Mouse (Mus musculus): ENCODE measurements around the gene Kcns1. TPM values are rescaled to one million over a fixed set of nuclear protein-coding genes. Genes with fewer than 3 reads are reported as not detected.
A peak's percentile ranks its signal among the peaks of the same experiment; 100 is the strongest.

Kcns1 gene
- total and polyA plus RNA-seq, 3 experiments, result 0.11 to 0.34 TPM; not detected in 1

- in situ Hi-C loops (cut with MboI; ENCODE audit: low pct_ligation_motif_present, low pct_unique_long_range_greater_than_20kb, low sequenced_read_pairs), result no loop called here
- dilution Hi-C loops (cut with MboI; ENCODE audit: extremely low pct_ligation_motif_present, extremely low pct_unique_long_range_greater_than_20kb, low sequenced_read_pairs), result no loop called here
Measured at GRCm38 (mm10) chr2:164126533-164126955, 44.4 kb downstream of the Kcns1 start.

GRCm38 (mm10) chr2:164123169-164123766 lies 47.6 kb downstream of the Kcns1 start:
- DNase-seq (ENCODE audit: extremely low read depth), result peak; percentile 56
- Histone ChIP-seq H3K9ac (ENCODE audit: insufficient read depth, low read depth) (no peak overlapping the region; the same call in 1 of the 2 replicates), H3K79me2 (replicated peaks; ENCODE audit: control insufficient read depth, extremely low read depth, insufficient read depth, poor library complexity, severe bottlenecking) (no peaks in the 10 kb centered on the region; the same call in none of the 2 replicates), H3K4me1 (ENCODE audit: control insufficient read depth in 1 of 2, insufficient read depth in 2 of 2) (peaks cover 14 to 60% of the 10 kb centered on the region in 2 experiments), H3K27ac (ENCODE audit: insufficient read depth, low read depth) (peak overlapping the region; percentile 75), H3K9me3 (replicated peaks; ENCODE audit: low read length) (no peaks in the 10 kb centered on the region), H3K4me2 (ENCODE audit: insufficient read depth, low read depth, poor library complexity, severe bottlenecking) (peak overlapping the region; percentile 53; the same call in 1 of the 2 replicates), H3K4me3 (replicated peaks in 1 of 3; ENCODE audit: low read depth in 2 of 3, low read length in 2 of 3, poor library complexity in 1 of 3) (no peak overlapping the region), H3K36me3 (replicated peaks in 1 of 2; ENCODE audit: control insufficient read depth in 1 of 2, insufficient read depth in 1 of 2, low read length in 1 of 2) (peaks cover 54 to 70% of the 10 kb centered on the region in 2 experiments), H3K27me3 (replicated peaks) (no peaks in the 10 kb centered on the region)
- dilution Hi-C loops (cut with MboI; ENCODE audit: extremely low pct_ligation_motif_present, extremely low pct_unique_long_range_greater_than_20kb, low sequenced_read_pairs), result no loop called here
- TF ChIP-seq JUN (IDR thresholded peaks at IDR 0.05; ENCODE audit: insufficient read depth, low read depth, low read length), result no peak
- TF ChIP-seq E2F4 (IDR thresholded peaks at IDR 0.05; ENCODE audit: insufficient replicate concordance, low read depth, low read length), result no peak
- no peak for TF ChIP-seq KAT2A (IDR thresholded peaks at IDR 0.05; ENCODE audit: insufficient replicate concordance, low read length)
- no peak for TF ChIP-seq POLR2AphosphoS2 (IDR thresholded peaks at IDR 0.05; ENCODE audit: low read depth, low read length)
- no peak for TF ChIP-seq ZMIZ1 (IDR thresholded peaks at IDR 0.05; ENCODE audit: low read depth, low read length)
- TF ChIP-seq CHD2 (IDR thresholded peaks at IDR 0.05; ENCODE audit: low read length), result no peak
- peak; percentile 9 to 57; a peak in 2 of 4 replicates for TF ChIP-seq CTCF (conservative IDR thresholded peaks at IDR 0.05 in 1 of 2, IDR thresholded peaks at IDR 0.05 in 1 of 2; ENCODE audit: low read depth in 2 of 2, low read length in 2 of 2)
- 0 out of 2 replicates have a peak, but pooled peaks have one; percentile 13 for TF ChIP-seq ETS1 (conservative IDR thresholded peaks at IDR 0.05; ENCODE audit: low read depth, low read length)
- TF ChIP-seq JUND (conservative IDR thresholded peaks at IDR 0.05; ENCODE audit: low read depth, low read length), result no peak
- TF ChIP-seq ZC3H11A (IDR thresholded peaks at IDR 0.05; ENCODE audit: low read depth, low read length), result no peak
- TF ChIP-seq CHD1 (IDR thresholded peaks at IDR 0.05; ENCODE audit: low read depth, low read length), result 0 out of 2 replicates have a peak, but pooled peaks have one; percentile 60
- TF ChIP-seq SMC3 (IDR thresholded peaks at IDR 0.05; ENCODE audit: low read depth, low read length), result peak; percentile 47
- TF ChIP-seq USF2 (conservative IDR thresholded peaks at IDR 0.05; ENCODE audit: low read depth, low read length), result no peak
- peak; percentile 55 for TF ChIP-seq RAD21 (IDR thresholded peaks at IDR 0.05; ENCODE audit: low read depth, low read length)
- TF ChIP-seq MAX (IDR thresholded peaks at IDR 0.05; ENCODE audit: low read length), result no peak
- TF ChIP-seq MYC (IDR thresholded peaks at IDR 0.05; ENCODE audit: low read depth, low read length), result 0 out of 2 replicates have a peak, but pooled peaks have one; percentile 16
- TF ChIP-seq POLR2A (IDR thresholded peaks at IDR 0.05; ENCODE audit: low read depth, low read length), result no peak
- in situ Hi-C loops (cut with MboI; ENCODE audit: low pct_ligation_motif_present, low pct_unique_long_range_greater_than_20kb, low sequenced_read_pairs), result no loop called here

More at GRCm38 (mm10) chr2:164126533-164126955, 44.4 kb downstream of the Kcns1 start:
- Histone ChIP-seq H3K4me2 (ENCODE audit: insufficient read depth, low read depth, poor library complexity, severe bottlenecking) (peak overlapping the region; percentile 27; the same call in 1 of the 2 replicates), H3K4me3 (replicated peaks in 1 of 3; ENCODE audit: low read depth in 2 of 3, low read length in 2 of 3, poor library complexity in 1 of 3) (no peak overlapping the region), H3K79me2 (replicated peaks; ENCODE audit: control insufficient read depth, extremely low read depth, insufficient read depth, poor library complexity, severe bottlenecking) (no peaks in the 10 kb centered on the region; the same call in none of the 2 replicates), H3K27ac (ENCODE audit: insufficient read depth, low read depth) (no peak overlapping the region), H3K9me3 (replicated peaks; ENCODE audit: low read length) (no peaks in the 10 kb centered on the region), H3K27me3 (replicated peaks) (no peaks in the 10 kb centered on the region), H3K9ac (ENCODE audit: insufficient read depth, low read depth) (no peak overlapping the region), H3K36me3 (replicated peaks in 1 of 2; ENCODE audit: control insufficient read depth in 1 of 2, insufficient read depth in 1 of 2, low read length in 1 of 2) (peaks cover 36 to 56% of the 10 kb centered on the region in 2 experiments), H3K4me1 (ENCODE audit: control insufficient read depth in 1 of 2, insufficient read depth in 2 of 2) (peaks cover 24 to 81% of the 10 kb centered on the region in 2 experiments)
- 0 out of 2 replicates have a peak, but pooled peaks have one; percentile 9 for TF ChIP-seq ZC3H11A (IDR thresholded peaks at IDR 0.05; ENCODE audit: low read depth, low read length)
- peak; percentile 22; the same call in 1 of the 2 replicates for TF ChIP-seq ZNF384 (IDR thresholded peaks at IDR 0.05; ENCODE audit: low read depth, low read length)
- no peak for TF ChIP-seq ZKSCAN1 (IDR thresholded peaks at IDR 0.05; ENCODE audit: borderline replicate concordance, low read depth, low read length)
- TF ChIP-seq POLR2AphosphoS2 (IDR thresholded peaks at IDR 0.05; ENCODE audit: low read depth, low read length), result no peak
- TF ChIP-seq CTCF (conservative IDR thresholded peaks at IDR 0.05 in 1 of 2, IDR thresholded peaks at IDR 0.05 in 1 of 2; ENCODE audit: low read depth in 2 of 2, low read length in 2 of 2), result peak; percentile 20 to 78; a peak in 2 of 4 replicates
- TF ChIP-seq MAFK (IDR thresholded peaks at IDR 0.05; ENCODE audit: insufficient replicate concordance, low read length), result no peak
- peak; percentile 34; the same call in 1 of the 2 replicates for TF ChIP-seq TCF12 (IDR thresholded peaks at IDR 0.05; ENCODE audit: low read depth, low read length)
- TF ChIP-seq ETS1 (conservative IDR thresholded peaks at IDR 0.05; ENCODE audit: low read depth, low read length), result no peak
- no peak for TF ChIP-seq UBTF (IDR thresholded peaks at IDR 0.05; ENCODE audit: low read depth, low read length)
- TF ChIP-seq SMC3 (IDR thresholded peaks at IDR 0.05; ENCODE audit: low read depth, low read length), result peak; percentile 71
- no peak for TF ChIP-seq NELFE (IDR thresholded peaks at IDR 0.05; ENCODE audit: low read depth, low read length)
- peak; percentile 77 for TF ChIP-seq RAD21 (IDR thresholded peaks at IDR 0.05; ENCODE audit: low read depth, low read length)
- peak; percentile 62 for DNase-seq (ENCODE audit: extremely low read depth)
